Mouse (Mus musculus) CH12.LX (cell line): Measurements from ENCODE around the gene Sestd1. TPM values are rescaled to one million over a fixed set of nuclear protein-coding genes. Genes with fewer than 3 reads are reported as not detected.

Experiments used
- DNase-seq: peaks from one replicate; pipeline ENCODE4 v3.0.0-alpha.2; 2013; ENCODE audit errors: extremely low read depth
- H3K27ac ChIP-seq: 2 replicates; pipeline ENCODE4 v1.5.1; 2012; ENCODE audit warnings: low read depth, mild to moderate bottlenecking, control low read depth, moderate library complexity; ENCODE audit not compliant: insufficient read depth
- H3K27me3 ChIP-seq: replicated peaks from 2 replicates; pipeline ENCODE3; 2012; ENCODE audit warnings: inconsistent platforms
- H3K36me3 ChIP-seq, 2 experiments: replicated peaks in 1 of 2; 2 replicates each; pipeline versions ENCODE3 to v1.6.1; 2012; ENCODE audit warnings: inconsistent platforms in 1 of 2, low read length in 1 of 2, mild to moderate bottlenecking in 1 of 2, mixed read lengths in 1 of 2, moderate library complexity in 1 of 2; ENCODE audit not compliant: control insufficient read depth in 1 of 2, insufficient read depth in 1 of 2
- H3K4me1 ChIP-seq, 2 experiments: 2 replicates each; pipeline ENCODE4 v1.6.1; 2012; ENCODE audit warnings: inconsistent platforms in 1 of 2, moderate library complexity in 1 of 2; ENCODE audit not compliant: insufficient read depth in 2 of 2, control insufficient read depth in 1 of 2
- H3K4me2 ChIP-seq: 2 replicates; pipeline ENCODE4 v1.6.1; 2012; ENCODE audit warnings: low read depth, mild to moderate bottlenecking, control low read depth; ENCODE audit not compliant: poor library complexity, insufficient read depth, severe bottlenecking
- H3K4me3 ChIP-seq, 3 experiments: fragments of 150-350 bp in 1 of 3; sonication (generic) in 1 of 3; replicated peaks in 1 of 3; 2 replicates each; pipeline versions ENCODE3 to v1.5.1; 2011 to 2012; ENCODE audit warnings: low read depth in 2 of 3, low read length in 2 of 3, mild to moderate bottlenecking in 2 of 3, moderate library complexity in 2 of 3, control low read depth in 1 of 3, improper control_type of control experiment in 1 of 3, inconsistent platforms in 1 of 3, mixed read lengths in 1 of 3; ENCODE audit not compliant: poor library complexity in 1 of 3
- H3K79me2 ChIP-seq: replicated peaks from 2 replicates; pipeline ENCODE4 v1.6.1; 2012; ENCODE audit warnings: mild to moderate bottlenecking, moderate library complexity; ENCODE audit not compliant: control insufficient read depth, poor library complexity, insufficient read depth, severe bottlenecking; ENCODE audit errors: extremely low read depth
- H3K9ac ChIP-seq: 2 replicates; pipeline ENCODE4 v1.6.1; 2012; ENCODE audit warnings: low read depth, mild to moderate bottlenecking, control low read depth, moderate library complexity; ENCODE audit not compliant: insufficient read depth
- H3K9me3 ChIP-seq: replicated peaks from 2 replicates; pipeline ENCODE3; 2012; ENCODE audit warnings: low read length, inconsistent platforms, mixed read lengths
- CHD2 ChIP-seq: IDR thresholded peaks from 2 replicates; pipeline ENCODE4 v1.6.1; 2011; ENCODE audit warnings: low read length, improper control_type of control experiment
- CTCF ChIP-seq, 2 experiments: IDR thresholded peaks in 1 of 2; conservative IDR thresholded peaks in 1 of 2; 2 replicates each; pipeline ENCODE4 v1.5.1; 2011 to 2012; ENCODE audit warnings: low read depth in 2 of 2, low read length in 2 of 2, improper control_type of control experiment in 1 of 2, inconsistent platforms in 1 of 2, mild to moderate bottlenecking in 1 of 2, moderate library complexity in 1 of 2
- E2F4 ChIP-seq: IDR thresholded peaks from 2 replicates; pipeline ENCODE4 v1.6.1; 2011; ENCODE audit warnings: low read depth, low read length, improper control_type of control experiment; ENCODE audit not compliant: insufficient replicate concordance
- EP300 ChIP-seq: IDR thresholded peaks from 2 replicates; pipeline ENCODE4 v1.6.1; 2011; ENCODE audit warnings: low read length, improper control_type of control experiment
- JUND ChIP-seq: conservative IDR thresholded peaks from 2 replicates; pipeline ENCODE4 v1.6.1; 2011; ENCODE audit warnings: low read depth, low read length, improper control_type of control experiment
- KAT2A ChIP-seq: IDR thresholded peaks from 2 replicates; pipeline ENCODE4 v1.6.1; 2012; ENCODE audit warnings: low read length, improper control_type of control experiment, inconsistent platforms; ENCODE audit not compliant: insufficient replicate concordance
- MAFK ChIP-seq: IDR thresholded peaks from 2 replicates; pipeline ENCODE4 v1.6.1; 2011; ENCODE audit warnings: low read length, improper control_type of control experiment; ENCODE audit not compliant: insufficient replicate concordance
- MAX ChIP-seq: IDR thresholded peaks from 2 replicates; pipeline ENCODE4 v1.6.1; 2011; ENCODE audit warnings: low read length, improper control_type of control experiment
- MAZ ChIP-seq: IDR thresholded peaks from 2 replicates; pipeline ENCODE4 v1.6.1; 2012; ENCODE audit warnings: low read depth, mild to moderate bottlenecking, inconsistent platforms, low read length, improper control_type of control experiment, moderate library complexity
- MYC ChIP-seq: IDR thresholded peaks from 2 replicates; pipeline ENCODE4 v1.6.1; 2011; ENCODE audit warnings: low read depth, mild to moderate bottlenecking, improper control_type of control experiment, low read length
- NELFE ChIP-seq: IDR thresholded peaks from 2 replicates; pipeline ENCODE4 v1.6.1; 2011; ENCODE audit warnings: low read depth, low read length, improper control_type of control experiment
- POLR2A ChIP-seq: IDR thresholded peaks from 2 replicates; pipeline ENCODE4 v1.6.1; 2011; ENCODE audit warnings: low read depth, mild to moderate bottlenecking, improper control_type of control experiment, low read length
- POLR2AphosphoS2 ChIP-seq: IDR thresholded peaks from 2 replicates; pipeline ENCODE4 v1.6.1; 2011; ENCODE audit warnings: low read depth, low read length, improper control_type of control experiment
- SIN3A ChIP-seq: IDR thresholded peaks from 2 replicates; pipeline ENCODE4 v1.6.1; 2012; ENCODE audit warnings: low read length, improper control_type of control experiment, inconsistent platforms
- UBTF ChIP-seq: IDR thresholded peaks from 2 replicates; pipeline ENCODE4 v1.6.1; 2012; ENCODE audit warnings: low read depth, mild to moderate bottlenecking, inconsistent platforms, low read length, improper control_type of control experiment, moderate library complexity
- USF1 ChIP-seq: IDR thresholded peaks from 2 replicates; pipeline ENCODE4 v1.6.1; 2014; ENCODE audit warnings: low read depth, mild to moderate bottlenecking, inconsistent platforms, low read length, improper control_type of control experiment
- ZKSCAN1 ChIP-seq: IDR thresholded peaks from 2 replicates; pipeline ENCODE4 v1.6.1; 2012; ENCODE audit warnings: low read depth, inconsistent platforms, low read length, improper control_type of control experiment, borderline replicate concordance
- ZMIZ1 ChIP-seq: IDR thresholded peaks from 2 replicates; pipeline ENCODE4 v1.6.1; 2012; ENCODE audit warnings: low read depth, mild to moderate bottlenecking, inconsistent platforms, low read length, improper control_type of control experiment
- ZNF384 ChIP-seq: IDR thresholded peaks from 2 replicates; pipeline ENCODE4 v1.6.1; 2012; ENCODE audit warnings: low read depth, low read length, improper control_type of control experiment, inconsistent platforms
- dilution Hi-C: fragments of 300-500 bp; cut with MboI; formaldehyde crosslinking; loops from 2 replicates; pipeline ENCODE4 v1.14.3; 2020; ENCODE audit warnings: low sequenced_read_pairs; ENCODE audit not compliant: extremely low pct_unique_long_range_greater_than_20kb, extremely low pct_ligation_motif_present
- in situ Hi-C: fragments of 300-500 bp; cut with MboI; formaldehyde crosslinking; loops from 3 replicates; pipeline ENCODE4 v1.14.3; 2019; ENCODE audit warnings: low sequenced_read_pairs, low pct_ligation_motif_present, low pct_unique_long_range_greater_than_20kb, mixed read lengths
- polyA plus RNA-seq: library from polyadenylated mRNA; unstranded; fragments of >175 nt; gene quantifications from 2 replicates; pipeline ENCODE4 v1.2.1, GENCODE M21; 2012; ENCODE audit warnings: low read depth; ENCODE audit not compliant: insufficient read length
- total RNA-seq, 2 experiments: library from RNA; depleted of rRNA; stranded (reverse); fragments of 300-350 nt in 1 of 2; fragments of >200 nt in 1 of 2; gene quantifications; 2 replicates each; pipeline ENCODE4 v1.2.3; 2012 to 2014

The Sestd1 gene
- total and polyA plus RNA-seq, 3 experiments, result not detected

DNA sequence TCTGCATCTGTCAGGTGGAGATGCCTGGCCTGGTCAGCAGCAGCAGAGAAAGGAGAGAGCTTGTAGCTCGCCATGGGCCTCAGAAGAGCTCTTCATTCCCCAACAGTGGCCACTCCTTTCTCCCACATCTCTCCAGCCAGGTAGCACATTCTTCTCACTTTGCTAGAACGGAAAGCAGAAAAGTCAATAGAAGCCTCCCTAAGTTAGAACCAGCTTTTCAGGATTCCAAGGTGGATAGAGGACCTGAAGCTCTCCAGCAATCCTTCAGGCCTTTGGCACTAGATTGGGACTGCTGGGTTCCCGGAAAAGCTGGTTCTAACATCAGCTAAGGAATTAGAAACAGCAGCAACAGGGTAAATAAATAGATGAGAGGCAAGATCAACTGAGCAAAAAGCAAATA is 118.3 kb downstream of the Sestd1 start:
- H3K9ac ChIP-seq, result no peak overlapping the region
- no peak for DNase-seq
- no peak overlapping the region for H3K4me3 ChIP-seq
- H3K36me3 ChIP-seq, result no peaks in the 10 kb centered on the region
- H3K79me2 ChIP-seq, result no peaks in the 10 kb centered on the region
- dilution Hi-C loops, result no loop called here
- no peak for TF ChIP-seq ZMIZ1
- no peak for TF ChIP-seq SIN3A
- no peak for TF ChIP-seq MAX
- H3K4me1 ChIP-seq, result no peaks in the 10 kb centered on the region
- no peak overlapping the region for H3K4me2 ChIP-seq
- H3K27ac ChIP-seq, result no peak overlapping the region
- peaks cover 62% of the 10 kb centered on the region for H3K9me3 ChIP-seq
- no peaks in the 10 kb centered on the region for H3K27me3 ChIP-seq
- in situ Hi-C loops, result no loop called here

DNA sequence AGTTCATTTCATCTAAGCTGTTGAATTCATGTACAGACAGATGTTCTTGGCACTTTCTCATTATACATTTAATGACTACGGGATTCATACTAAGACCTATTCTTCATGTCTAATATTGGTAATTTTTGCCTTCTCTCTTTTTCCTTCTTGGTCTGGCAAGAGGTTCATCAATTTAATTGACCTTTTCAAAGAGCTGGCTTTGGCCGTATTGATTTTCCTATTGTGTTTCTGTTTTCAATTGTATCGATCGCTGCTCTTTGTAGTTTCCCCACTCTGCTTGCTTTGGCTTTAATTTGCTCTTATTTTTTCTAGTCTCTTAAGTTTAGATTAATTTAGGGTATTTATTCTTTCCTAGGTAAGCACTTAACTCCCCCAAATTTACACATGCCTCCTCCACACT is 122.8 kb downstream of the Sestd1 start:
- Histone ChIP-seq H3K36me3 (no peaks in the 10 kb centered on the region), H3K4me1 (no peaks in the 10 kb centered on the region), H3K27ac (no peak overlapping the region), H3K9ac (no peak overlapping the region), H3K4me3 (no peak overlapping the region), H3K79me2 (no peaks in the 10 kb centered on the region), H3K4me2 (no peak overlapping the region), H3K9me3 (peaks cover 44% of the 10 kb centered on the region)
- DNase-seq, result no peak
- dilution Hi-C loops, result no loop called here
- in situ Hi-C loops, result no loop called here
- TF ChIP-seq POLR2A (no peak), MAFK (no peak), USF1 (no peak), JUND (no peak), CHD2 (no peak), NELFE (no peak), ZKSCAN1 (no peak), POLR2AphosphoS2 (no peak), UBTF (no peak), CTCF (conservative IDR thresholded peaks at IDR 0.05 in 1 of 2, IDR thresholded peaks at IDR 0.05 in 1 of 2; ENCODE audit: low read depth in 2 of 2, low read length in 2 of 2) (no peak), E2F4 (no peak)
- TF ChIP-seq, all 38 proteins: peak for 0
- H3K27me3 ChIP-seq, result no peaks in the 10 kb centered on the region

DNA sequence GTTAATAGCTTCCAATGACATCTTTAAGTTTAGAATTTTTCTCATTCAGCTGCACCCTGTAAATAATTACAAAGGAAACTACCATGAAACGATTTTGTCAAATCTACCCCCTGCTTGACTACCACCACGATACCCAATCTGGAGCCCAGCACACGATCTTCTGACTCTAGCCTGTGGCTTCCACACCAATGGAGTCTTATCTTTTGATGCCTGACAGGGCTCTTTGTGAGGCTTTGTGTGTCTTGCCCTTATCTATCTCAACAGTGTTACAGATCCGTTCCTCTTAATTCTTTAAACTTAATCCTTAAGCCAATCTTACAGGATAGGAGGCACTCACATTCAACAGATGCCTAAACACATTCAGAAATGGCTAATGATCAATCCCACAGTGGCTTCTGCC is 126.3 kb downstream of the Sestd1 start:
- no peaks in the 10 kb centered on the region for H3K36me3 ChIP-seq
- H3K9me3 ChIP-seq, result peaks cover 44% of the 10 kb centered on the region
- TF ChIP-seq USF1 (no peak), MYC (no peak), MAX (no peak), MAZ (no peak), EP300 (no peak), E2F4 (no peak), ZKSCAN1 (no peak), POLR2A (no peak), ZNF384 (no peak), KAT2A (no peak)
- no peak overlapping the region for H3K4me3 ChIP-seq
- in situ Hi-C loops (no loop called here), dilution Hi-C loops (no loop called here)
- no peak overlapping the region for H3K9ac ChIP-seq
- H3K27ac ChIP-seq, result no peak overlapping the region
- no peaks in the 10 kb centered on the region for H3K79me2 ChIP-seq
- H3K27me3 ChIP-seq, result no peaks in the 10 kb centered on the region
- no peak overlapping the region for H3K4me2 ChIP-seq
- no peaks in the 10 kb centered on the region for H3K4me1 ChIP-seq
- no peak for DNase-seq
